Mouse (Mus musculus): Measurements from ENCODE around the gene Trim67. TPM values are rescaled to one million over a fixed set of nuclear protein-coding genes. Genes with fewer than 3 reads are reported as not detected.

Trim67 gene
- polyA plus RNA-seq, 2 experiments: 0.03 to 0.29 TPM

DNA sequence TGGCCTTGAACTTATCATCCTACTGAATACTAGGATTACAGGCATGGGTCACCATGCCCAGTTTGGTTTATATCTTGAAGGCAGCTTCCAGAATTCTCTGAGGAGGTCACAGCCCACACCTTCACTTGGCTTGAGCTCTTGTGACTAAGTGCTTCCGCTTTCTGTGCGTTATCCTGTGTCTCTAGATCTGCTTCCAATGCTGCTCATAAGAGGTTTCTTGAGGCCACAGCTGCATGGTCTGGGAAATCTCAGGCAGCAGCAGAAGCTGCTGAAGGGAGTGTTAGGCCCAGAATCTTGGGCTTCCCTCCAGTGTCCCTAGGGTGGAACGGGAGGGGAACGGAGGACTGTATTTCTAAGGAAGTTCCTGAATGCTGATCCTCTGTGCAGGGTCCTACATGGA is 20.4 kb downstream of the Trim67 start:
- no peaks in the 10 kb centered on the region for H3K36me3 ChIP-seq (ENCODE audit: control insufficient read depth, insufficient read depth, low read length)
- H3K27ac ChIP-seq (replicated peaks; ENCODE audit: low read depth, low read length): no peak overlapping the region
- no peaks in the 10 kb centered on the region for H3K9me3 ChIP-seq (ENCODE audit: control insufficient read depth, low read length)
- no peaks in the 10 kb centered on the region for H3K4me1 ChIP-seq (ENCODE audit: control insufficient read depth, insufficient read depth, low read length)
- no peak overlapping the region for H3K4me3 ChIP-seq (replicated peaks; ENCODE audit: low read length)
- no peak for TF ChIP-seq POLR2A (IDR thresholded peaks at IDR 0.05; ENCODE audit: borderline replicate concordance, extremely low read depth, insufficient read depth, insufficient read length)
- no peak overlapping the region for H3K9ac ChIP-seq (ENCODE audit: low read depth, low read length, severe bottlenecking)
- no peaks in the 10 kb centered on the region for H3K27me3 ChIP-seq (ENCODE audit: control insufficient read depth, insufficient read depth, low read length)
- DNase-seq (ENCODE audit: low spot score) (no peak), ATAC-seq (ENCODE audit: low FRiP score, low read depth) (no peak)
- WGBS: 94% methylated on average over 4 of the region's 4 CpGs
- no peak overlapping the region for H3K4me2 ChIP-seq (replicated peaks; ENCODE audit: low read depth, low read length, severe bottlenecking)

DNA sequence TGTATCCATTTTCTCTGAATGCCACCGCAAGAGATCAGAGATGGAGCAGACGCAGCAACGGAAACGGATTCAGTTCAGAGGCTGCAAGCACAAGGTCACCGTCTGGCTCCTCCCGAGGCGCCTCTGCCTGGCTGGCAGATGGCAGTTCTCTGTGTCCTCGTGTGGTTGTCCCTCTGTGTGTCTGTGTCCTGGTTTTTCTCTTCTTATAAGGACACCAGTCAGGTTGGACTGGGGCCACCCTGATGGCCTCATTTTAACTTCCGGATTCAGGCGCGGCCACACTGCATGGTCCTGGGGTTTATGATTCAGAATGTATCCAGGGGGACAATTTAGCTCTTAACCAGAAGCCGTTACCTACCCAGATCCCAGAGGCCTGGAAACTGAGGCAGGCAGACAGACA is 23.0 kb downstream of the Trim67 start:
- Histone ChIP-seq H3K4me2 (replicated peaks; ENCODE audit: low read depth, low read length, severe bottlenecking) (no peak overlapping the region), H3K27me3 (ENCODE audit: control insufficient read depth, insufficient read depth, low read length) (no peaks in the 10 kb centered on the region), H3K36me3 (ENCODE audit: control insufficient read depth, insufficient read depth, low read length) (no peaks in the 10 kb centered on the region), H3K4me3 (replicated peaks; ENCODE audit: low read length) (no peak overlapping the region), H3K4me1 (ENCODE audit: control insufficient read depth, insufficient read depth, low read length) (no peaks in the 10 kb centered on the region), H3K9me3 (ENCODE audit: control insufficient read depth, low read length) (no peaks in the 10 kb centered on the region), H3K27ac (replicated peaks; ENCODE audit: low read depth, low read length) (no peak overlapping the region), H3K9ac (ENCODE audit: low read depth, low read length, severe bottlenecking) (no peak overlapping the region)
- TF ChIP-seq POLR2A (IDR thresholded peaks at IDR 0.05; ENCODE audit: borderline replicate concordance, extremely low read depth, insufficient read depth, insufficient read length): no peak
- no peak for DNase-seq (ENCODE audit: low spot score)
- no peak for ATAC-seq (ENCODE audit: low FRiP score, low read depth)
- 91% methylated on average over 12 of the region's 12 CpGs for WGBS

DNA sequence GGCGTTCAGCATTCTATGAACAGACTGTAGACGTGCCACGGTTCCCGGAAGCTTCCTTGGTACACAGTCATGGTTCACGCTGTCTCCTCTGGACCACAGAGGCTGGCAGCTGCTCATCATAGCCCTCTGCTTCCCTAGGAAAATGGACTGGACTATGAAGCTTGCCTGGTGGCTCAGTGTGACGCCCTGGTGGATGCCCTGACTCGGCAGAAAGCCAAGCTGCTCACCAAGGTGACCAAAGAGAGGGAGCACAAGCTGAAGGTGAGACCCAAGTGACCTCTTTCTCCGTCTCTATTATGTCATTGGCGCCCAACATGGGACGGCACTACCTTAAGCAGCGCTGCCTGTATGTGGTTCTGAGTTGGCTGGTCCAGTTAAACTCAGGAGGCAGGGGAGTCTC is 24.0 kb downstream of the Trim67 start:
- WGBS: 86% methylated on average over 11 of the region's 11 CpGs
- no peak for TF ChIP-seq POLR2A (IDR thresholded peaks at IDR 0.05; ENCODE audit: borderline replicate concordance, extremely low read depth, insufficient read depth, insufficient read length)

DNA sequence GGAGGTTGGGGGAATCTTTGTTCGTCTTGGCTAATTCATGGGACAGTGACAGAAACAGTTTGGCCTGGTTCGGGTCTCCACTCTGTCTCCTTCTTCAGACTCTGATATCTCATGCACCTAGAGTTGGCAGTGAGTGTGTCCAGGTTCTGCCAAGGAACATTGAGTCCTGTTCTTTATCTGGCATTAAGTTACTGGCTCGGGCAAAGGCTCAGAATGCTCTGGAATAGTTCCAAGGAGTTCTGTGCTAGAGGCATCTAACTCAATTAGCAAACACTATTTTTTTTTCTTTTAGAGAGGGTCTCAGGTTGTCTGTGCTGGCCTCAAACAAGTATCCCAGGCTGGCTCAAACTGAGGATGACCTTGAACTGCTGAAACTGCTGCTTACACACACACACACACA is 24.5 kb downstream of the Trim67 start:
- no peak for ATAC-seq (ENCODE audit: low FRiP score, low read depth)
- no peak overlapping the region for H3K27ac ChIP-seq (replicated peaks; ENCODE audit: low read depth, low read length)
- 84% methylated on average over 3 of the region's 3 CpGs for WGBS
- no peak overlapping the region for H3K9ac ChIP-seq (ENCODE audit: low read depth, low read length, severe bottlenecking)
- no peaks in the 10 kb centered on the region for H3K4me1 ChIP-seq (ENCODE audit: control insufficient read depth, insufficient read depth, low read length)
- TF ChIP-seq POLR2A (IDR thresholded peaks at IDR 0.05; ENCODE audit: borderline replicate concordance, extremely low read depth, insufficient read depth, insufficient read length): no peak
- H3K4me2 ChIP-seq (replicated peaks; ENCODE audit: low read depth, low read length, severe bottlenecking): no peak overlapping the region
- DNase-seq (ENCODE audit: low spot score): no peak
- H3K36me3 ChIP-seq (ENCODE audit: control insufficient read depth, insufficient read depth, low read length): no peaks in the 10 kb centered on the region
- no peaks in the 10 kb centered on the region for H3K9me3 ChIP-seq (ENCODE audit: control insufficient read depth, low read length)
- H3K27me3 ChIP-seq (ENCODE audit: control insufficient read depth, insufficient read depth, low read length): no peaks in the 10 kb centered on the region
- H3K4me3 ChIP-seq (replicated peaks; ENCODE audit: low read length): no peak overlapping the region

More for the DNA sequence above, 24.0 kb downstream of the Trim67 start:
- Histone ChIP-seq H3K9ac (ENCODE audit: low read depth, low read length, severe bottlenecking) (no peak overlapping the region), H3K27me3 (ENCODE audit: control insufficient read depth, insufficient read depth, low read length) (no peaks in the 10 kb centered on the region), H3K36me3 (ENCODE audit: control insufficient read depth, insufficient read depth, low read length) (no peaks in the 10 kb centered on the region), H3K4me3 (replicated peaks; ENCODE audit: low read length) (no peak overlapping the region), H3K27ac (replicated peaks; ENCODE audit: low read depth, low read length) (no peak overlapping the region), H3K9me3 (ENCODE audit: control insufficient read depth, low read length) (no peaks in the 10 kb centered on the region), H3K4me1 (ENCODE audit: control insufficient read depth, insufficient read depth, low read length) (no peaks in the 10 kb centered on the region), H3K4me2 (replicated peaks; ENCODE audit: low read depth, low read length, severe bottlenecking) (no peak overlapping the region)
- ATAC-seq (ENCODE audit: low FRiP score, low read depth) (no peak), DNase-seq (ENCODE audit: low spot score) (no peak)

DNA sequence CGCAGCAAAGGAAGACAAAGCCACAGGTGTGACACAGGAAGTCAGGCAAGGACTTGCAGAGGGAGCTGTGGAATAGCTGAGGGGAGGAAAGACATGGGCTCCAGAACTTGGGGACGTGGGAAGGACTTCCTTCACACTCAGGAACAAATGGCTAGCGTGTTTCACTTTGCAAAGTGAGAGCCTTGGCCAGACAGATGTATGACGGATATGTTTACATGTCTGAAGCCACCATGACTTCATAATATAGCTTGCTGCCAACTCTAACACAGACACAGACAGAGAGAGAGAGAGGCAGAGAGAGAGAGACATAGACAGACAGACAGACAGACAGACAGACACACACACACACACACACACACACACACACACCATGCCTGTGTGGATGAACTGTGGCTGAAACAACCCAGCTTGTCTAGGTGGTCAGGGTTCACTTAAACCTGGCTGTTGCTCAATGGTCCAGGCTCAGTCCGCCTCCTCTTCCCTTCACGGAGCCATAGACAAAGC is 26.8 kb downstream of the Trim67 start:
- no peak overlapping the region for H3K9ac ChIP-seq (ENCODE audit: low read depth, low read length, severe bottlenecking)
- H3K9me3 ChIP-seq (ENCODE audit: control insufficient read depth, low read length): no peaks in the 10 kb centered on the region
- no peaks in the 10 kb centered on the region for H3K36me3 ChIP-seq (ENCODE audit: control insufficient read depth, insufficient read depth, low read length)
- no peak overlapping the region for H3K27ac ChIP-seq (replicated peaks; ENCODE audit: low read depth, low read length)
- DNase-seq (ENCODE audit: low spot score): no peak
- no peaks in the 10 kb centered on the region for H3K27me3 ChIP-seq (ENCODE audit: control insufficient read depth, insufficient read depth, low read length)
- H3K4me2 ChIP-seq (replicated peaks; ENCODE audit: low read depth, low read length, severe bottlenecking): no peak overlapping the region
- no peaks in the 10 kb centered on the region for H3K4me1 ChIP-seq (ENCODE audit: control insufficient read depth, insufficient read depth, low read length)
- TF ChIP-seq POLR2A (IDR thresholded peaks at IDR 0.05; ENCODE audit: borderline replicate concordance, extremely low read depth, insufficient read depth, insufficient read length): no peak
- ATAC-seq (ENCODE audit: low FRiP score, low read depth): no peak
- no peak overlapping the region for H3K4me3 ChIP-seq (replicated peaks; ENCODE audit: low read length)
- 84% methylated on average over 6 of the region's 6 CpGs for WGBS

DNA sequence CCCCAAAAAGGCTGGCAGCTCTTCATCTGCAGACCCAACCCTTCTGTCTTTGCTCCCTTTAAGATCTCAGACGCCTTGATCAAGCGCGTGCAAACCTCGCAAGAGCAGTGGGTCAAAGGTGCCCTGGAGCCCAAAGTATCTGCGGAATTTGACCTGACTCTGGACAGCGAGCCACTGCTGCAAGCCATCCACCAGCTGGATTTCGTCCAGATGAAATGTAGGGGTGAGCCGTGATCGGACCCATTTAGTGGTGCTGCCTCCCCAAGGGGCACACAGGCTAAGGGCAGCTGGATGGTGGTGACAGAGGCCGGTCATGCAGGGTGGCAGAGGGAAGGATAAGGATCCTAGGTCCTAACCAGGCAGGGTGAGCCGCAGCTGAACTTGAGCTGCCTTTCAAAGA is 27.2 kb downstream of the Trim67 start:
- 53% methylated on average over 11 of the region's 11 CpGs for WGBS
- no peak for DNase-seq (ENCODE audit: low spot score)
- TF ChIP-seq POLR2A (IDR thresholded peaks at IDR 0.05; ENCODE audit: borderline replicate concordance, extremely low read depth, insufficient read depth, insufficient read length): no peak
- H3K4me3 ChIP-seq (replicated peaks; ENCODE audit: low read length): no peak overlapping the region
- H3K36me3 ChIP-seq (ENCODE audit: control insufficient read depth, insufficient read depth, low read length): no peaks in the 10 kb centered on the region
- no peaks in the 10 kb centered on the region for H3K9me3 ChIP-seq (ENCODE audit: control insufficient read depth, low read length)
- ATAC-seq (ENCODE audit: low FRiP score, low read depth): no peak
- no peak overlapping the region for H3K27ac ChIP-seq (replicated peaks; ENCODE audit: low read depth, low read length)
- no peak overlapping the region for H3K4me2 ChIP-seq (replicated peaks; ENCODE audit: low read depth, low read length, severe bottlenecking)
- H3K27me3 ChIP-seq (ENCODE audit: control insufficient read depth, insufficient read depth, low read length): no peaks in the 10 kb centered on the region
- H3K4me1 ChIP-seq (ENCODE audit: control insufficient read depth, insufficient read depth, low read length): no peaks in the 10 kb centered on the region
- no peak overlapping the region for H3K9ac ChIP-seq (ENCODE audit: low read depth, low read length, severe bottlenecking)

Measured in limb, embryonic 14.5 days (tissue).